Mouse (Mus musculus) 3134 (cell line): ENCODE results near the gene Sel1l.
"Not testable (repeated sequence)": the region's sequence is repeated elsewhere in the genome, so short reads cannot be mapped to it uniquely, and the experiment has no call there.

Source experiments
- DNase-seq: peaks from one replicate; pipeline ENCODE4 v3.0.0-alpha.2; 2011; ENCODE audit warnings: low spot score; ENCODE audit not compliant: insufficient read length; ENCODE audit errors: extremely low read depth

The Sel1l gene

DNA sequence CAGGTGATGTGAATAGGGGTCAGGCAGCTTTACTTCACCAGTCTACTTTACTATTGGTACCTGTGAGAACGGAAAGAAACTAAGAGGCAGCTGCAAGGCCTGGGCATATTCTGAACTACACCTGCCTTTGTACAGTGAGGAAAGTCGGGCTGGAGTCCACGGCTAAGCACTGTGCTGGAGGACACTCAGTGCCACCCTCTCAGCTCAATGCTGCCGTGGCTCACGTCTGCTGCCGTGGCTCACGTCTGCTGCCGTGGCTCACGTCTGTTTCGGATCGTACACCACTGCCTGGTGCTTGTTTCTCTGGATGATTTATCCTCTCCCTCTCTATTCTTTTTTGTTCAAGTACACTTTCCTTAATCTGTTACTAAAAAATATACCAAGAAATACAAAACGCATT lies 28.5 kb downstream of the Sel1l start:
- DNase-seq, result no peak

DNA sequence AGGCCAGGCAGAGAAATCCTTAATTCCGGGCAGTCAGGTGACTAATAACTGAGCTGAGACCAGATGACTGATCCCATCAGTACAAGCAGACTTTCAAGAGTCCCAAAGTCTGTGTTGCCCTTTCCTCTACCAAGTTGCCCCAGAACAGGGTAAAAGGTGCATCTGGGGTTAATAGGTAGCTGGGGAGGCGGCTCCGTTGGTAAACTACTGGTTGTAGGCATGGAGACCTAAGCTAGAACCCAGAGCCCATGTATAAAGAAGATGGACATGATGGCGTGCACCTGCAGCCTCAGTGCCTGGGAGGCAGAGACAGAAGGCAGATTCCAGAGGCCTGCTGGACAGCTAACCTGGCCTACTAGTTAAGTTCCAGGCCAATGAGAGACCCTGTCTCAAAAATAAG lies 30.2 kb downstream of the Sel1l start:
- no peak for DNase-seq

DNA sequence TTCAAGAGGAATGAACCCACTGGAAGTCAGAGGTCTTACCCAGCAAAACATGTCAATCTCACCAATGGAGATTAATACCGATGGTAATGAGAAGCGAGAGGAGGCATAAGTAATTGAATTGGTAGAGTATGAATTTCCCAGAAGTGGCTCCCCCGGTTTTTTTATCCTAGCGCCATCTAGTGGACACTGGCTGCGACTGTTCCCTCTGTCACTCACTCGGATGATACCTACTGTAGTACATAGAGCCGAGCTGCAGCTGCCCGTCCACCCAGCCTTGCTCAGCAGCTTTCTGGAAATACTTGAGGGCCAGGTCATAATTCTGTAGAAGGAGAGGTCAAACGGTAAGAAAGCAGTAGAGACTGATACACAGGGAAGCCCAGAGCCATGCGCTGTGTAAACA lies 33.0 kb downstream of the Sel1l start:
- DNase-seq, result no peak

DNA sequence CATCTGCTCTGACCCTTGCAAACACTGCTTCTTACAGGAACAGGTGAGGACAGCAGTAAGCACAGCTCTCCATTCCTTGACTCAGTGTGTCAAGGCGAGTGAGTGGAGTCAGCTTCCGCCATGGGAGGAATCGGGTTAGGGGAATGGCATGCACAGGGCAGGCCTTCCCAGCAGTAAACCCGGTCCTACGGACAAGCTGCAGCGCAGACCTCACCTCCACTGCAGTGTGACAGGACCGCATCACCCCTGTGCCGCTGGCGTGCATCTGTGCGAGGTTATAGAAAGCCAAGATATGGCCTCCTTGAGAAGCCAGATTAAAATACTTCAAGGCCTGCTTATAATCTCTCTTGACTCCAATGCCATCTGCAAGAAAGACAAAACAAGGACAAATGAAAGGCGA lies 33.4 kb downstream of the Sel1l start:
- DNase-seq, result no peak

DNA sequence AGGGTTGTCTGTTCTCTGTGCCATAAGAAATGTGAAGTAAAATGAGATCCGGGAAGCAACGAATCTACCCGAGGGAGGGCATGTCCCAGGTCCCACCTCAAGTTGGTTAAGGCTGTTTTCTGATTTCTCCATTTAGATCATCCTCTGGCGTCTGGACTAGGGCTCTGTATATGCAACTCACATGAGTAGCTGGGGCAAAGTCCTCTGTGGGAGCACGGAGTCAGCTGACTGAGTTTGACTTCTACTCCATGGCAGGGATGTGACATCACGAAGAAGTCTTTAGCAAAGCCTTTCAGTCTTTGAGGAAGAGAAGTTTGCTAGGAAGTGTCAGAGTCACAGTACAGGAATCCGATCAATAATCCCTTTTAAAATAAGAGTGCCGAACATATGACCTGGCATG lies 40.0 kb downstream of the Sel1l start:
- no peak for DNase-seq

DNA sequence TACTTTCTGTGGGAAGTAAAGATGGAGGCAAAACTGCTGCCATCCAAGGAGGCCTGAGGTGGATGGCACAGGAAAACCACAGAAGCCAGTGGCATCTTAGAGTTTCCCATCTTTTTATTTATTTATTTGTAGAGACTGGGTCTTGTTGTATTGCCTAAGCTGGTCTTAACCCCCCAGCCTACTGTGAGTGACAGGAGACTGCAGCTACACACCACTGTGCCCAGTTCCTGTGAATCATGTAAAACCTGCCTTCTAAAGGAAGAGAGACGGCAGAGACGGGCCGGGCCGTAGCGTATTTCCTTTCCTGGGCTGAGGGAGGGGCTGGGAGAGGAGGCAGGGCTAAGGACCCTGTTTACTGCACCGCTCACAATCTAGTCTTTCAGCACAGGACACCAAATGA lies 41.2 kb downstream of the Sel1l start:
- no peak for DNase-seq

DNA sequence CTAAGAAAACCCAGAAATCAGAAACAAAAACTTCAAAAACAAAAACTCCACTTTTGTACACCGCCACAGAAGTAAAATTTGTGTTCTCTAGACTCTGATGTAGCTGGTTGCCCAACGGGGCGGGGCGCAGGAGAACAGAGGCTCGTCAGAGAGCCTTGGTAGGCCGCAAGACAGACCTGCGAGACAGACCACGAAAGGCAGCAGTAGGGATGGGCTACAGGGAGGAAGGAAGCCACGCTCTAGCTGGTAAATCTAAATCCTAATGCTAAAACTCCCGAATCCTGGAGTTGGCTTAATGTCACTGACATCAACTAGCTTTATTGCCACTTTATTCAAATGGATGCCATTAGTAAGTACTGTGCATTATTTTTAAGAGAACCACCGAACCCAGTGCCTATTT lies 41.9 kb downstream of the Sel1l start:
- DNase-seq, result no peak

DNA sequence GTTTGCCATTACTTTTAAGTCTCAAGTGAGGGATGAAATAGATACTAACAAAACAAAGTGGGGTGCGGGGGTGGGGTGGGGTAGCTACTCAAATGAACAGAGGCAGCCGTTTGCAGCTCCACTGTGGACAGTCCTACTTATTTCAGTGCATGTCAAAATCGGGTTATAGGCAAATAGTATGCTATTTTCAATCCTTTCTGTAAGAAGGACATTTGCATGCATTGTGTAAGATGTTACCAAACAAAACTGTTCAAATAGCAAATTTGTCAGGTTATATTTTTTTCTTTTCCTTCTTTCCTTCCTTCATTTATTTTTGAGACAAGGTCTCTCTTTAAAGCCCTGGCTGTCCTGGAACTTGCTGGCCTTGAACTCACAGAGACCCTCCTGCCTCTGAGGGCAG lies 44.7 kb downstream of the Sel1l start:
- DNase-seq, result no peak

DNA sequence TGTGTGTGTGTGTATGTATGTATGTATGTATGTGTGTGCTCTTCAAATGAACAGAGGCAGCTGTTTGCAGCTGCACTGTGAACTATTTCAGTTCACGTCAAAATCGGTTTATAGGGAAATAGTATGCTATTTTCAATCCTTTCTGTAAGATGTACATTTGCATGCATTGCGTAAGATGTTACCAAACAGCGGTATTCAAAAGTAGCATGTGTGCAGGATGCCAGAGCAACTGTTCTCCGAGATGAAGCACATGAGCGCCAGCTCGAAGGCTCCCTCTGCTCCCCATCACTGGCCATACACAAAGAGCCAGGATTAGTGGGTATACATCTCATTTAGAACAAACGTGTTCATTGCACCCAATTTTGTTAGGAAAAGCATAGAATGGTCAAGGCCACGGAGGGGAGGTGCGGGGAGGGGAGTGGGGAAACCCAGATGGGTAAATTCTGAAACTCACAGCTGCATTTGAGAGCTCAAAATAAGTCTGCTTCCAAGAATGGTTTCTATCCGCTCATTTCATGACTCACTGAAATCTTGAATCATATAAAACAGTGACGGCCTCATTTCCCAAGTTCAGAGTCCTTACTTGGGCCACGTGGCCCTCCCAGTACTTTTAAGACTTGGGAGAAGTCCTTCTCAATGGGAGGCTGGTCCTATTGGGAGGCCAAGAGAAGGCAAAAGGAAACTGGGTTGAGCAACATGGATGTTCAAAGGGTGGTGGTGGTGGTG lies 45.6 kb downstream of the Sel1l start:
- no peak for DNase-seq

DNA sequence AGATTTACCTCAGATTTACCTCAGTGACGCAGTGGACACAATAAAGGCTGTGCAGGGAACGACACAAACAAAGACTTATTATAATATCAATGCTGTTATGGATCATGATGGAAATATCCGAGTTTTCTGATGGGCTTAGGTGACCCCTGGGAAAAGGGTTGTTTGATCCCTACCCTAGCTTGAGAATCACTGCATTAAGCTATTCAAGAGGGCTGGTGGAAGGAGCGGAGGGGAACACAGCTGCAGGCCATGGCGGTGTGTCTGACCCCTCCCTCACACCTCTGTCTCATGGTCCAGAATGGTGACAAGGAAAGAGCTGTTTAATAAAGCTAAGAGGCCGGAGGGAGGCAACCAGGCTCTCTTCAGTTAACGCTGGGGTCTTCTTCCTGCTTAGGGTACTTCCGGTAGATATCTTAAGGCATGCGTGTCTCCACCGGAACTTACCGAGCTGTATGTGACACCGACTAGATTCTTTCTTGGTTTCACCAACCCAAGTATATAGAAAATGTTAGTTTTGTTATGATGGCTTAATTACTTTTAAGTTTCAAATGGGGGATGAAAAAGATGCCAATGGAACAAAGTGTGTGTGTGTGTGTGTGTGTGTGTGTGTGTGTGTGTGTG lies 46.3 kb downstream of the Sel1l start:
- DNase-seq, result no peak

DNA sequence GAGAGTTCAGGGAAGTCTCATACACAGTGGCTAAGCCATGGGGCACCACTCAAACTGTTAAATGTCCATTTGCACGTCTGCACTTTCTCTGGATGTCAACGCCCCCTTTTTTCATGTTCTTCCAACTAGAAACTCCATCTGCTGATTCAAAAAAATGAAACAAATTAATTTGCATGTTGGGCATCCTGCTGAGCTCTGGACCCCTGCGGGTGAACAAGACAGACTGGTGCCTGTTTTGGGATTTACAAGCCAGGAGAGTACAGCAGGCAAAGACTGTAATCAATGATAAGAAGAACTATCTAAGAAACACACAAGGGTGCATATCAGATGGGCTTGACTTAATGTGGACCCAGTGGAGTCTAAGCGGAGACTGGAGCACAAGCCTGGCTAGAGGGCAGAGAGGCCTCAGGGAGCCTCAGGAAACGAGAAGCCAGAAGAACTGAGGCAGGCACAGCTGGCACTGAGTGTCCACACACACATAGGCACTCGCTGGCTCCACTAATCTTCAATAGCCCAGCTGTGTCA lies 48.0 kb downstream of the Sel1l start:
- no peak for DNase-seq

DNA sequence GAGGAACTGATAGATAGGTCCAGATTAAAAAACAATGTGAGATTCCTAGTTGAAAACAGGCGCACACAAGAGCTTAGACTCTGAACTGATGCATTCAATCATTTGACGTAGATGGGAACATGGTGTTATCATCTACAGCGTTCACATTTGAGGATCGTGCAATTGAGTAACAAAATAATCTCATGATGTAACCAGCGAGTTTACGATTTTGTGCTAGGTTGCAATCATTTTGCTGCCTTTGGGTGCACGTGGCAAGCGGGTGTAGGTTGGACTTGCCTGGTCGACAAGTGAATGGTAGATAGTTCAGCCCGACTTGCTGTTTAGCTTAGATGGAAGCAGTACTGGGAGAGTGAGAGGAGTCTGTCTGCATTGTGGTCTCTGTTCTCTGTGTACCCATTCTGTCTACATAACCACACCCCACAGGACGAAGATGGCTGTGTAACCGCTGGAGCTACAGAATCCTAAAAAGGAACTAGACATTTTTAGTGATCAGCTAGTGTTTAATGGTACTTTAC lies 49.1 kb downstream of the Sel1l start:
- no peak for DNase-seq

DNA sequence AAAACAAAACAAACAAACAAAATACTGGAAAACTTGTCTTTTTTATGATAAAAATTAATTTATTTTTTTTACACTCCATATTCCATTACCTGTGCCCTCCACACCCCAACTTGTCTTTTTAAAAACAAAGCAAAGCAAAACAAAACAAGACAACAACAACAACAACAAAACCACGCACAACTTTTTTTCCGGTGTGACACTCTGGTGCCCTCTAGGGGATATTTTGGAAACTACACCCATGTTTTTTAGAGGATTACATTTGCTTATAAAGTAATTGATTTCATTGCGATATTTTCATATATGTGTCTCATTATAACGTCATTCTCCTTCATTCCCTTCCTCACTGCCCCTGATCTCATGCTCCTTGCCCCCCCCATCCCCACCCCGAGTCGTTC lies 49.6 kb downstream of the Sel1l start:
- no peak for DNase-seq

DNA sequence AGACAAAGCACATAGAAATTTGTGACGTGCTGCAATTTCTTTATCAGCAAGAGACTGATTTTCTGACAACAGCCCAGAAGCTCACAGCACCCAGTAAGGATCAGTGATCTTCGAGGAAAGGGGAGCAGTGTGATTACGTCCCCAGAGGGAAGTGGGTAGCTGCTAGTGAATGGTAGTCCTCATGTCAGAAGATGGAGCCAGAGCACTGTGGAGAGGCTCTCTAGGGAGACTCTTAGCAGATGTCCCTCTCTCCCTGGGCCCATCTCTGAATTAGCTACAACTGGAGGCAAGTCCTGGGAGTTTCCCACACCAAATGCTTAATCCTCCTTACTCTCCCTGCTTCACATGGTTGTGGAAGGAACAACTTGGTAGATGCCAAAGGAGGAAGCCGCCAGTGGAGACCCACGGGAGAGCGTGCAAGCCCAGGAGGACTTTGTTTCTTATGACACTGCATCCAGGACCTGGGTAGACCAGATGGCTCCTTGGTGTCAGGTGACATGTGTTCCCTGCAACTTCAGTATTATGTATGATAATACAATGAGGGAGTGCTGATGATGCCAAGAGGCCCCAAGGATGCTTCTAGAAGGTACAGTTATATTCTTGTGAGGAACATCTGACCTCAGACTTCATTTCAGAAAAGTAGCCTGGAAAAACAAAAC lies 50.1 kb downstream of the Sel1l start:
- DNase-seq, result no peak

DNA sequence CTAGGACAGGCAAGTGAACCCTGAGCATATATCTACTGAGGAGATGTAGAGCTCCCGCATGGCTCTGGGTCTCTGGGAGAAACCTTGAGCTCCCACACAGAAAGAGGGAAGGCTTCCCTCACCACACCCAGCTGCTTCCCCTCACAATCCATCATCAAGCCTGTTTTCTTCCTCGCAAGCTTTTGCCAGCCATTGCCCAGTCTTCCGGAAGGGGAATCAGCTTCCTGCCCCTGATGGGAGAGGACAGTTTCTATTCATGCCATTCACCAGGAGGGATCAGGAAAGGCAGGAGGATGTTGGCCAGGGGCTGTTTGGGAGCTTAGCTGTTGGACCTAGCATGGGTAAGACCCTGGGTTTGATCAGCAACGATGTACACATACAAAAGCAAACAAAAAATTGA lies 52.2 kb downstream of the Sel1l start:
- no peak for DNase-seq

DNA sequence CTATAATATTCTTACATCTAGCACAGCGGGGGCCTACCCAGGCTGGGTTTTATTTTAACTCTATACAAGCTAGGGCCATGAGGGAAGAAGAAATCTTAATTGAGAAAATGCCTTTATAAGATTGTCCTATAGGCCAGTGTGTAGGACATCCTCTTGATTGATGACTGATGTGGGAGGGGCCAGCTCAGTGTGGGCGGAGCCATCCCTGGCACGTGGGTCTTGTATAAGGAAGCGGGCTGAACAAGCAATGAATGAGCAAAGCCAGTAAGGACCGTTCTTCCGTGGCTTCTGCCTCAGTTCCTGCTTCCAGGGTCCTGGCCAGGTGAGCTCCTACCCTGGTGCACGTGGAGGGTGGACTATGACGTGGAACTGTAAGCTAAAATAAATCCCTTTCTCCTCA lies 55.7 kb downstream of the Sel1l start:
- no peak for DNase-seq

DNA sequence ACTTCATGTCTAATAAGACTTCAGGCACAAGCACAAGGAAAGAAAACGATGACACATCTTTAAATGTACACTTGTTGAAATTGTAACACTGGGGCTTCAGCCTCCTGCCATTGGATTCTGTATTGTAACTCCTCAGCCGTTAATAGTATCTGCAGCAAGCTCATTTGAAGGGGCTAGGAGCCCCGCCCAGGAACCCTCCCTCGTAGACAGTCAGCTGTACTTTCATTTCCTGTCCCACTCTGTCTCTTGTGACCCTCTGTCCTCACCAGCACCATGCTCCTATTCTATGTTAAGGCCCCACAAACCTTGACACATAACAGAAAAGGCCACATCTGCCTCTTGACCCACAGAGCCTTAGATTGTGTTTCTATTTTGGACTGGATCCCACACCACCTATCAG lies 57.1 kb downstream of the Sel1l start:
- no peak for DNase-seq

DNA sequence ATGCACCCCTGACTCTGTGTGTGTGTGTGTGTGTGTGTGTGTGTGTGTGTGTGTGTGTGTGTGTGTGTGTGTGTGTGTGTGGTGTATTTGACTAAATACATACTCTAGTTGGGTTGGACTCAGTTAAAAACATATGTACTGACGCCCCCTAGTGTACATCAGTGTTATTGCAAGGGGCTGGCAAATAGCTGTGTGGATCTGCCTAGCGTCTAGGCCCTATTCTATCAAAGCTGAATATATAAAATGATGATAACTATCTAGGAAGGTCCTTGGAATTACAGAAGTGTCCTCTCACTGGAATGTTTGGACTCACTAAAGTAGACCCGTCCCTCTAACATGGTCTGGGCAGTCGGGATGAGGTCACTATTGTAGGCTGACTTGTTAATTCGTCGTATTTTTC lies 59.2 kb downstream of the Sel1l start:
- DNase-seq, result no peak

DNA sequence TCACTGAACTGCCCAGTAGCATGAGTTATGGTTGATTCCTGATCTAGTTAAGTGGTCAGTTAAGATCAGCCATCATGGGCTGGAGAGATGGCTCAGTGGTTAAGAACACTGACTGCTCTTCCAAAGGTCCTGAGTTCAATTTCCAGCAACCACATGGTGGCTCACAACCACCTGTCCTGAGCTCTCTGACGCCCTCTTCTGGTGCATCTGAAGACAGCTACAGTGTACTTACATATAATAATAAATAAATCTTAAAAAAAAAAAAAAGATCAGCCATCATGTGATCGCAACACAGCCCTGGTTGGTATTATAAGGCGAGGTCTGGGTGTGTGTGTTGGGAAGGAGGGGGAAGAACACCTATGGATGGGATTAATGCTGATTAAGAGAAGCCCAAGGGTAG lies 60.5 kb downstream of the Sel1l start:
- not testable (repeated sequence) for DNase-seq

DNA sequence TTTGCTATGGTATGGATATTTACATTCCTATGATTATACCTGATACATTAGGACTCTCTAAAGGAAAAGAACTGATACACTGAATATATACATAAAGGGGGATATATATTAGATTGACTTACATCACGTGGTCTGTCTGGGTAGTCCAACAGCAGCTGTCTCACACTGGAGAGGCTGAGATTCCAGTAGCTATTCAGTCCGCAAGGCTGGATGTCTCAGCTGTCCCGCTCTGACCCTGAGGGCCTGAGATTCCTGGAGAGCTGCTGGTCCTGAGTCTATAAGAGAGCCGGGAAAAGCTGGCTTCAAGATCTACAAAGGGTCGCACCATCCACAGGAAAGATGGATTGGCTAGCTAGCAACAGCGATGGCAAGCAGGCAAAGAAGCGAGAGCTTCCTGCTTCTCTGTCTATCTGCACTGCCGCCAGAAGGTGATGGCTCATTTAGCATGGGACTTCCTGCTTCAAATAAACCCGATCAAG lies 61.0 kb downstream of the Sel1l start, which contains the start of gene Ston2:
Ston2 (minus strand) TSS at position 429 of the 479 bp plus-strand sequence.
- no peak for DNase-seq

DNA sequence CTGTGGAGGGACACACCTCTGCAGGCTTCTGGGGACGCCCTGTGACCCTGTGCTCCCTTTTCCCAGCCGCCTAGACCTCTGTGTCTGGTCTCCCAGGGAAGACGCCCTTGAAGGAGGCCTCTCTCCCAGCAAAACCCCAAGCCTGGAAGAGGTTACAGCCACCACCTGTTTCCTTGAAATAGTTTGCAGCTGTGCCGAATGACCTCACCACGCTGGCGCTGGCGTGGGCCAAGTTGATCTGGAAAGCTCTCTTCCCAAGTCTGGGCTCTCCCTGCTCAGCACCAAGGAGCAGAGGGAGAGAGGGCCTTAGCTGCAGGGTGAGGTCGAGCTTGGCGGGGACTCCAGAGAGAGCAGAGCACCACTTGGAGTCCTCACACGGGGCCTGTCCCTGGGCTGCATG lies 62.6 kb downstream of the Sel1l start:
- DNase-seq, result peak; percentile 47

DNA sequence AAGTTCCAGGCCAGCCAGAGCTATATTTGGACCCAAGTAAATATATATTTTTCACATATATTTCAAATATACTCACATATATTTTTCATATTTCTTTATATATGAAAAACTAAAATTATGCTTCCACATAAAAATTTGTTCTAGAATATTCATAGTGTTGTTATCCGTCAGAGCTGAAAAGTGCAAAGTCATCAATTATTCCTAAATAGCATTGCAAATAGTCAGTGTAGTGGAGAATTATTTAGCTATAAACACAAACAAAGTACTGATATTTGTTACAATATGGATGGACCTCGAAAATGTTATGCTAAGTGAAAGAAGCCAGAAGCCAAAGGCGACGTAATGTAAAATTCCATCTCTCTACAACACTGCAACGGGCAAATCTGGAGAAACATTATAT lies 67.5 kb downstream of the Sel1l start:
- no peak for DNase-seq
